ENCODE assay signal across 13 mouse cellular contexts in genomic region chr5:44764911-44765310, GRCm38 (mm10). TPM values are rescaled to one million over a fixed set of nuclear protein-coding genes. Genes with fewer than 3 reads are reported as not detected.
DNase-seq lines count a peak whose midpoint lies in the region; ATAC-seq and TF ChIP-seq lines count a peak whose summit lies in the region.
"Had no signal": no experiment of that assay in that cellular context is flagged by ENCODE, and none has a peak within 500 bp of the region (broad histone marks: within the 10 kb centered on the region; RNA-seq: fewer than 3 reads in every experiment).

No protein-coding gene starts in this region.

- no peaks in the 10 kb centered on the region for H3K27me3 ChIP-seq in liver, adult 2 months (ENCODE audit: control insufficient read depth, insufficient read depth, low read length)
- no peaks in the 10 kb centered on the region for H3K27me3 ChIP-seq in liver, embryonic 12.5 days (replicated peaks)
- no peaks in the 10 kb centered on the region for H3K27me3 ChIP-seq in lung, embryonic 15.5 days
- no peaks in the 10 kb centered on the region for H3K27me3 ChIP-seq in forebrain, embryonic 15.5 days

- H3K79me2 ChIP-seq in liver, adult 2 months (ENCODE audit: control insufficient read depth, insufficient read depth, low read length) = no peaks in the 10 kb centered on the region

- H3K4me2 ChIP-seq in liver, embryonic 12.5 days = no peak overlapping the region
- no peak overlapping the region for H3K4me2 ChIP-seq in lung, embryonic 15.5 days
- no peak overlapping the region for H3K4me2 ChIP-seq in forebrain, embryonic 15.5 days (replicated peaks)

- no peaks in the 10 kb centered on the region for H3K36me3 ChIP-seq in liver, adult 2 months (ENCODE audit: control insufficient read depth, insufficient read depth, low read length)
- H3K36me3 ChIP-seq in liver, embryonic 12.5 days = no peaks in the 10 kb centered on the region
- no peaks in the 10 kb centered on the region for H3K36me3 ChIP-seq in lung, embryonic 15.5 days
- H3K36me3 ChIP-seq in forebrain, embryonic 15.5 days = no peaks in the 10 kb centered on the region

- WGBS in liver, adult 2 months = 58% methylated on average over 7 of the region's 7 CpGs
- WGBS in liver, embryonic 12.5 days (ENCODE audit: insufficient replicate concordance) = 43% methylated on average over 7 of the region's 7 CpGs
- 67% methylated on average over 7 of the region's 7 CpGs for WGBS in lung, embryonic 15.5 days
- WGBS in forebrain, embryonic 15.5 days = 92% methylated on average over 7 of the region's 7 CpGs

- ATAC-seq in liver, embryonic 12.5 days = no peak
- ATAC-seq in lung, embryonic 15.5 days (ENCODE audit: borderline replicate concordance, extremely low read depth, low FRiP score, low TSS enrichment) = no peak
- ATAC-seq in forebrain, embryonic 15.5 days (replicated peaks) = no peak
- ATAC-seq: intestine, embryonic 16.5 days had no signal

- peak; percentile 8 for DNase-seq in liver, adult 2 months (ENCODE audit: extremely low read depth, low read depth, low spot score)
- DNase-seq in heart, postnatal 14 days = peak; percentile 17 to 19
- peak; percentile 2 for DNase-seq in yolk sac, embryonic 10.5 days (ENCODE audit: low spot score)
- no peak for DNase-seq in cerebellum, postnatal 36 days
- DNase-seq in cerebellum, adult 9-11 months = no peak

- no peak for TF ChIP-seq CTCF in liver, adult 2 months (IDR thresholded peaks at IDR 0.05; ENCODE audit: low read depth, low read length)

- no peak overlapping the region for H3K9ac ChIP-seq in liver, adult 2 months (ENCODE audit: low read depth, low read length)
- H3K9ac ChIP-seq in liver, embryonic 12.5 days = no peak overlapping the region
- H3K9ac ChIP-seq in lung, embryonic 15.5 days = no peak overlapping the region
- no peak overlapping the region for H3K9ac ChIP-seq in forebrain, embryonic 15.5 days (replicated peaks)

- no peaks in the 10 kb centered on the region for H3K9me3 ChIP-seq in liver, embryonic 12.5 days (replicated peaks)
- no peaks in the 10 kb centered on the region for H3K9me3 ChIP-seq in lung, embryonic 15.5 days
- no peaks in the 10 kb centered on the region for H3K9me3 ChIP-seq in forebrain, embryonic 15.5 days

- peaks cover 4% of the 10 kb centered on the region; the same call in 1 of the 2 replicates for H3K4me1 ChIP-seq in liver, adult 2 months (ENCODE audit: control insufficient read depth, insufficient read depth, low read length)
- no peaks in the 10 kb centered on the region for H3K4me1 ChIP-seq in liver, embryonic 12.5 days
- no peaks in the 10 kb centered on the region for H3K4me1 ChIP-seq in lung, embryonic 15.5 days
- no peaks in the 10 kb centered on the region; the same call in 1 of the 2 replicates for H3K4me1 ChIP-seq in forebrain, embryonic 15.5 days

- intact Hi-C loops in heart, postnatal 14 days (cut with DNase I) = loop anchor here (5.0 kb wide), 1 partner anchor 53 kb away; no protein-coding TSS in a partner anchor

- TF ChIP-seq POLR2A in liver, adult 2 months (IDR thresholded peaks at IDR 0.05; ENCODE audit: extremely low read depth, insufficient read depth, low read length) = no peak

- H3K27ac ChIP-seq in liver, adult 2 months (replicated peaks; ENCODE audit: insufficient read depth, low read depth, low read length) = peak overlapping the region; percentile 59
- no peak overlapping the region for H3K27ac ChIP-seq in liver, embryonic 12.5 days
- peak overlapping the region; percentile 57 for H3K27ac ChIP-seq in lung, embryonic 15.5 days
- H3K27ac ChIP-seq in forebrain, embryonic 15.5 days (replicated peaks) = no peak overlapping the region
- H3K27ac ChIP-seq: macrophage had no signal

- no peak overlapping the region for H3K4me3 ChIP-seq in liver, adult 2 months (ENCODE audit: insufficient read depth, low read depth, low read length)
- no peak overlapping the region for H3K4me3 ChIP-seq in liver, embryonic 12.5 days
- no peak overlapping the region for H3K4me3 ChIP-seq in lung, embryonic 15.5 days
- H3K4me3 ChIP-seq in forebrain, embryonic 15.5 days = no peak overlapping the region

RNA-seq across cellular contexts. Expression of gene Ldb2, which starts 34.6 kb away (rescaled TPM):
- total RNA-seq in liver, adult 2 months (2014; rRNA removed) = 5.6 and 12.2 TPM in 2 replicates
- 6.4 and 6.5 TPM in 2 replicates for polyA plus RNA-seq in liver, adult 2 months (2012; rRNA removed)
- polyA plus RNA-seq in liver, embryonic 12.5 days (2016; fragmentation: Nextera tagmentation; extraction: Ambion mirVana) = 6.2 and 6.3 TPM in 2 replicates
- total RNA-seq in heart, postnatal 14 days (2021) = 10 to 100 TPM; 12.7 to 14.4 TPM
- polyA plus RNA-seq in lung, embryonic 15.5 days (2015; fragmentation: Nextera tagmentation; extraction: Ambion mirVana) = 46.2 and 47.8 TPM in 2 replicates
- 65.8 and 71.8 TPM in 2 replicates for polyA plus RNA-seq in forebrain, embryonic 15.5 days (2015; fragmentation: Nextera tagmentation; extraction: Ambion mirVana)
- total RNA-seq: common myeloid progenitor, adult 5-6 weeks; hematopoietic stem cell, adult 5-6 weeks; neutrophil, adult 5-6 weeks had no signal
- polyA plus RNA-seq: macrophage had no signal

Comparison
In these comparisons a context has a peak if more than half of its experiments do, and no peak if none do; other contexts are left out.
1. H3K27ac ChIP-seq: peak in liver, adult 2 months (single experiment) and lung, embryonic 15.5 days (single experiment); none in liver, embryonic 12.5 days (single experiment) and forebrain, embryonic 15.5 days (single experiment).
2. DNase-seq: peak in liver, adult 2 months (single experiment), heart, postnatal 14 days (2 of 2) and yolk sac, embryonic 10.5 days (single experiment); none in cerebellum, postnatal 36 days (0 of 2) and cerebellum, adult 9-11 months (single experiment).